Mouse (Mus musculus) G1E (cell line): ENCODE data around the gene Ndufa5. TPM values are rescaled to one million over a fixed set of nuclear protein-coding genes. Genes with fewer than 3 reads are reported as not detected.

Experiments
- ATAC-seq: 2 replicates; pipeline ENCODE4 v1.8.0; 2016; ENCODE audit warnings: mild to moderate bottlenecking; ENCODE audit not compliant: insufficient number of reproducible peaks, poor library complexity, low FRiP score, severe bottlenecking; ENCODE audit errors: extremely low read depth
- DNase-seq: peaks from one replicate; pipeline ENCODE4 v3.0.0; 2012; ENCODE audit warnings: low spot score
- H3K27me3 ChIP-seq: 2 replicates; pipeline ENCODE4 v1.6.1; 2012; ENCODE audit warnings: mild to moderate bottlenecking, low read length, inconsistent platforms; ENCODE audit not compliant: insufficient read depth
- H3K36me3 ChIP-seq: replicated peaks from 2 replicates; pipeline ENCODE3; 2012; ENCODE audit warnings: mild to moderate bottlenecking, inconsistent platforms
- H3K4me1 ChIP-seq: 2 replicates; pipeline ENCODE4 v1.6.1; 2012; ENCODE audit warnings: low read depth, low read length, inconsistent platforms, mixed read lengths; ENCODE audit not compliant: insufficient read depth
- H3K4me3 ChIP-seq: 2 replicates; pipeline ENCODE4 v1.5.1; 2012; ENCODE audit warnings: low read depth, mild to moderate bottlenecking, inconsistent platforms, low read length, moderate library complexity, mixed read lengths
- H3K9me3 ChIP-seq: replicated peaks from 2 replicates; pipeline ENCODE4 v1.6.1; 2012; ENCODE audit warnings: inconsistent platforms
- CTCF ChIP-seq: IDR thresholded peaks from 2 replicates; pipeline ENCODE4 v1.5.1; 2012; ENCODE audit warnings: low read depth, low read length, inconsistent platforms, mixed read lengths
- GATA1 ChIP-seq: IDR thresholded peaks from 2 replicates; pipeline ENCODE4 v1.6.1; 2012; ENCODE audit warnings: borderline replicate concordance, low read length, inconsistent platforms, mixed read lengths
- GATA2 ChIP-seq: IDR thresholded peaks from 2 replicates; pipeline ENCODE4 v1.6.1; 2012; ENCODE audit warnings: low read depth, low read length, inconsistent platforms, borderline replicate concordance
- POLR2AphosphoS5 ChIP-seq: IDR thresholded peaks from 2 replicates; pipeline ENCODE4 v1.6.1; 2012; ENCODE audit warnings: low read depth, low read length, inconsistent platforms; ENCODE audit not compliant: insufficient replicate concordance
- TAL1 ChIP-seq: conservative IDR thresholded peaks from 2 replicates; pipeline ENCODE4 v1.6.1; 2012; ENCODE audit warnings: low read depth, low read length, inconsistent platforms, mixed read lengths
- polyA plus RNA-seq: library from polyadenylated mRNA; stranded (reverse); fragments of >175 nt; gene quantifications from 2 replicates; pipeline ENCODE4 v1.2.3, GENCODE M21; 2012
- total RNA-seq, 2 experiments: library from RNA; stranded (forward) in 1 of 2; stranded (reverse) in 1 of 2; fragments of 200-1000 nt in 1 of 2; fragments of >200 nt in 1 of 2; fragmentation: Nextera tagmentation in 1 of 2; gene quantifications; 2 replicates each; pipeline ENCODE4 v1.2.3; 2014 to 2017

The Ndufa5 gene
- total RNA-seq (2014; fragmentation: Nextera tagmentation), result 49.7 and 55.7 TPM in 2 replicates
- total RNA-seq (2017), result 358 and 401 TPM in 2 replicates
- 6.1 and 8.3 TPM in 2 replicates for polyA plus RNA-seq

GRCm38 (mm10) chr6:24527155-24528063 is at the start of gene Ndufa5:
TSS of gene Ndufa5 (minus strand) at chr6:24528013.
- Histone ChIP-seq H3K9me3 (no peaks in the 10 kb centered on the region), H3K4me3 (peak within 1 kb of the TSS; percentile 98), H3K4me1 (peaks cover 41% of the 10 kb centered on the region), H3K36me3 (peaks cover 31% of the 10 kb centered on the region), H3K27me3 (no peaks in the 10 kb centered on the region)
- DNase-seq, result peak; percentile 78
- TF ChIP-seq GATA1, result no peak
- TF ChIP-seq GATA2, result no peak
- no peak for TF ChIP-seq TAL1
- TF ChIP-seq CTCF, result no peak
- no peak for TF ChIP-seq POLR2AphosphoS5
- peak; percentile 95 for ATAC-seq

- Histone ChIP-seq H3K36me3 (no peaks in the 10 kb centered on the region), H3K27me3 (no peaks in the 10 kb centered on the region), H3K4me1 (no peaks in the 10 kb centered on the region), H3K4me3 (no peak overlapping the region), H3K9me3 (no peaks in the 10 kb centered on the region)
- no peak for ATAC-seq
- DNase-seq, result no peak
- TF ChIP-seq POLR2AphosphoS5 (no peak), GATA2 (no peak), CTCF (no peak), GATA1 (no peak), TAL1 (no peak)
Measured at GRCm38 (mm10) chr6:24573319-24573718, 45.5 kb upstream of the Ndufa5 start.

GRCm38 (mm10) chr6:24572431-24572830 is 44.6 kb upstream of the Ndufa5 start:
- no peak for DNase-seq
- no peak for TF ChIP-seq GATA2
- no peak for TF ChIP-seq TAL1
- TF ChIP-seq GATA1, result no peak
- TF ChIP-seq CTCF, result no peak
- H3K27me3 ChIP-seq, result no peaks in the 10 kb centered on the region

GRCm38 (mm10) chr6:24571126-24571525 is 43.3 kb upstream of the Ndufa5 start:
- no peaks in the 10 kb centered on the region for H3K9me3 ChIP-seq
- H3K36me3 ChIP-seq, result no peaks in the 10 kb centered on the region
- no peaks in the 10 kb centered on the region for H3K4me1 ChIP-seq
- no peaks in the 10 kb centered on the region for H3K27me3 ChIP-seq
- no peak for ATAC-seq
- H3K4me3 ChIP-seq, result no peak overlapping the region
- TF ChIP-seq GATA2, result no peak
- TF ChIP-seq GATA1, result no peak
- no peak for TF ChIP-seq TAL1
- no peak for TF ChIP-seq POLR2AphosphoS5
- TF ChIP-seq CTCF, result no peak
- no peak for DNase-seq

More at GRCm38 (mm10) chr6:24572431-24572830, 44.6 kb upstream of the Ndufa5 start:
- H3K9me3 ChIP-seq, result no peaks in the 10 kb centered on the region
- H3K4me1 ChIP-seq, result no peaks in the 10 kb centered on the region
- no peak overlapping the region for H3K4me3 ChIP-seq
- ATAC-seq, result no peak
- H3K36me3 ChIP-seq, result no peaks in the 10 kb centered on the region

GRCm38 (mm10) chr6:24570278-24570677 is 42.5 kb upstream of the Ndufa5 start:
- ATAC-seq, result no peak
- no peak overlapping the region for H3K4me3 ChIP-seq
- no peaks in the 10 kb centered on the region for H3K27me3 ChIP-seq
- DNase-seq, result no peak
- H3K4me1 ChIP-seq, result no peaks in the 10 kb centered on the region
- no peaks in the 10 kb centered on the region for H3K9me3 ChIP-seq
- H3K36me3 ChIP-seq, result no peaks in the 10 kb centered on the region
- TF ChIP-seq CTCF (no peak), TAL1 (no peak), GATA1 (no peak)

GRCm38 (mm10) chr6:24569711-24570110 is 41.9 kb upstream of the Ndufa5 start:
- no peaks in the 10 kb centered on the region for H3K27me3 ChIP-seq
- H3K4me3 ChIP-seq, result no peak overlapping the region
- ATAC-seq, result no peak
- no peak for DNase-seq
- H3K36me3 ChIP-seq, result no peaks in the 10 kb centered on the region
- no peaks in the 10 kb centered on the region for H3K9me3 ChIP-seq
- TF ChIP-seq POLR2AphosphoS5 (no peak), CTCF (no peak), GATA2 (no peak), TAL1 (no peak), GATA1 (no peak)
- no peaks in the 10 kb centered on the region for H3K4me1 ChIP-seq
